Mouse (Mus musculus): ENCODE data around the gene Fam196a. TPM values are rescaled to one million over a fixed set of nuclear protein-coding genes. Genes with fewer than 3 reads are reported as not detected.

The Fam196a gene
- polyA plus RNA-seq (2015; fragmentation: Nextera tagmentation; extraction: Ambion mirVana), result 6.7 and 6.9 TPM in 2 replicates

DNA sequence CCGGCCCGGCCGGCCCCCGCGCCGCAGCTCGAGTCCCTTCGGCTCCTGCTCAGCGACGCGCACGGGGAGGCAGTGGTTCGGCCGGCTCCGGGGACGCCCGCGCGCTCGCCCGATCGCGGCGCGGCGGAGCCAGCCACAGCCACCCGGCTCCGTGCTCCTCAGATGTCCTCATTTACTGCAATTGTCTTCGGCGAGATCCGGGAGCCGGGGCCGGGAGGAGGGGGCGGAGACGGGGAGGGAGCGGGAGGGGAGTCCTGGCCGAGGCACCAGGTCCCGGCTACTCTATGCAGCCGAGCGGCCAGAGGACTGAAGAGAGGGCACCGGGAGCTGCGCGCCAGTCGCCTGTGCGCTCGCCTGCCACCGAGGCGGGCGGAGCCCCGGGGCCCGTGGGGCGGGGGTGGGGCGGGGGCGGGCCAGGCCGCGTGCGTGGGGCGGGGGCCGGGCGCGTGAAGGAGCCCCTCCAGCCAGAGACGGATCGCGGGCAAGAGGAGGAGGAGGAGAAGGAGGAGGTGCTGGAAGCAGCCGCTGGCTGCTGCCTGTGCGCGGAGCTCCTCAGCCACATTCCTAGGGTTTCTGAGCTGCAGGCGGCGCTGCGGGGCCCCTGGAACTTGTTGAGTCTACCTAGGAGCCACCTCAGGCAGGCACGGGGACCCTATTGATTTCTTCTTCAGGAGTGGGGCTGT lies at the start of gene Fam196a:
Gene Fam196a, minus strand, starts transcription at position 504 of the 683 bp plus-strand sequence.
- Histone ChIP-seq H3K9me3 (no peaks in the 10 kb centered on the region), H3K4me1 (replicated peaks) (peaks cover 25% of the 10 kb centered on the region), H3K27ac (peak within 1 kb of the TSS; percentile 72), H3K36me3 (no peaks in the 10 kb centered on the region), H3K4me2 (replicated peaks) (peak within 1 kb of the TSS; percentile 83), H3K27me3 (peaks cover 43% of the 10 kb centered on the region), H3K9ac (replicated peaks) (peak within 1 kb of the TSS; percentile 75), H3K4me3 (replicated peaks) (peak within 1 kb of the TSS; percentile 62)
- peak; percentile 91 for ATAC-seq
- under 1% methylated on average over 44 of the region's 71 CpGs for WGBS

DNA sequence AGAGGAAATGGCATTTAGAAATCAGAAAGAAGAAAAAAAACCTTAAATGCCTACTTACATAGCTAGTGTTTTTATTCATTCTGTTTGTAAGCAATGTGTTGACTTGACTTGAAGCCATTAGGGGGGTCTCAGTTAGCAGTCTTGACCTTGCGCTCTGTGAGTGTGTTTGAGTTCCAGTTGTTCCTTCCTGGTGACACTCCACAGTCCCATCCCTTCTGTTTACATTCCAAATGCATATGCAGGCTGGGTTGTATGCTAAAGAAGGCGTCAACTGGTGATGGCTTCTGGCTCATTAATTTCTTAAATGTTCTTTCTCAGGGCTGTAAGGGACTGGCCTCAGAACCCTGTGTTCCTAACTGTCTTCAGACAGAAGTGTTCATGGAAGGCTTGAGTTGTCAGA lies 23.4 kb upstream of the Fam196a start:
- H3K36me3 ChIP-seq, result no peaks in the 10 kb centered on the region
- no peak overlapping the region for H3K9ac ChIP-seq (replicated peaks)
- no peak for ATAC-seq
- no peak overlapping the region for H3K4me3 ChIP-seq (replicated peaks)
- WGBS, result 88% methylated on average over 2 of the region's 2 CpGs
- H3K4me1 ChIP-seq (replicated peaks), result no peaks in the 10 kb centered on the region
- no peaks in the 10 kb centered on the region for H3K9me3 ChIP-seq
- no peak overlapping the region for H3K27ac ChIP-seq
- no peak overlapping the region for H3K4me2 ChIP-seq (replicated peaks)
- H3K27me3 ChIP-seq, result no peaks in the 10 kb centered on the region

DNA sequence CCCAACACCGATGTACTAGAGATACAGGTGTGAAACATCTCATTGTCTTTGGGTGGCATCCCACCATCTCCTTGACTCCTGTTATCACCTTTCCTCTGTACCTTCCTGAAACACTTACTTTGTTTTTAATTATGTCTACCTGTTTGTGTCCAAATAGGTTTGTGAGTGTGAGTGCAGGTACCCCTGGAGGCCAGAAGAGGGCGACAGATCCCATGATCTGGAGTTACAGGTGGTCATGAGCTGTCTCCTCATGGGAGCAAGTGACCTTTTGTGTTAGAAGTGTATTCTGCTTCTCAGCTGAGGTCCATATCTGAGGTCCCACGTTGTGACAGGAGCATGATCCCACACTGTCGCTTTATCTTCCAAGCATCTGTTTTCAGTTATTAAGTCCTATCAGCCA lies 22.6 kb upstream of the Fam196a start:
- Histone ChIP-seq H3K36me3 (no peaks in the 10 kb centered on the region), H3K4me1 (replicated peaks) (no peaks in the 10 kb centered on the region), H3K27ac (no peak overlapping the region), H3K4me2 (replicated peaks) (no peak overlapping the region), H3K9me3 (no peaks in the 10 kb centered on the region), H3K9ac (replicated peaks) (no peak overlapping the region), H3K27me3 (no peaks in the 10 kb centered on the region), H3K4me3 (replicated peaks) (no peak overlapping the region)
- ATAC-seq, result no peak
- 65% methylated on average over 4 of the region's 4 CpGs for WGBS

DNA sequence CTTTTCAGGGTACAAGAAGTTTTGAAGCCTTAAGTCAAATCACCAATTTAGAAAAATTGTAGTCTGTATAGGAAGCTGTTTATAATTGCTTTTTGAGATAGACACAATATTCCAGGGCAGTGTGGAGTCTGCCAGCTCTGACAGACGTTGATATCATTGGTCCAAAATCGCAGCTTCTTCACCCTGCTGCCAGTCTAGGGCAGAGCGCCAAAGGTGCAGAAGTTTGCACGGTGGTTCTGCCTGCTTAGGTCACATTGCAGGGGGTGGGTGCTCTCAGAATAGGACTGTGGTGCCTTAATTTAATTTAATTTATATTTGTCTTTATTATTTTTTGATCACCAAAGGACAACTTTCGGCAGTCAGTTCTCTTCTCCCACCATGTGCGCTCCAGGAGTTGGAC lies 20.9 kb upstream of the Fam196a start:
- Histone ChIP-seq H3K4me3 (replicated peaks) (no peak overlapping the region), H3K27ac (no peak overlapping the region), H3K9ac (replicated peaks) (no peak overlapping the region), H3K4me1 (replicated peaks) (no peaks in the 10 kb centered on the region), H3K36me3 (no peaks in the 10 kb centered on the region), H3K9me3 (no peaks in the 10 kb centered on the region), H3K27me3 (no peaks in the 10 kb centered on the region), H3K4me2 (replicated peaks) (no peak overlapping the region)
- ATAC-seq, result no peak
- WGBS, result 94% methylated on average over 6 of the region's 6 CpGs

DNA sequence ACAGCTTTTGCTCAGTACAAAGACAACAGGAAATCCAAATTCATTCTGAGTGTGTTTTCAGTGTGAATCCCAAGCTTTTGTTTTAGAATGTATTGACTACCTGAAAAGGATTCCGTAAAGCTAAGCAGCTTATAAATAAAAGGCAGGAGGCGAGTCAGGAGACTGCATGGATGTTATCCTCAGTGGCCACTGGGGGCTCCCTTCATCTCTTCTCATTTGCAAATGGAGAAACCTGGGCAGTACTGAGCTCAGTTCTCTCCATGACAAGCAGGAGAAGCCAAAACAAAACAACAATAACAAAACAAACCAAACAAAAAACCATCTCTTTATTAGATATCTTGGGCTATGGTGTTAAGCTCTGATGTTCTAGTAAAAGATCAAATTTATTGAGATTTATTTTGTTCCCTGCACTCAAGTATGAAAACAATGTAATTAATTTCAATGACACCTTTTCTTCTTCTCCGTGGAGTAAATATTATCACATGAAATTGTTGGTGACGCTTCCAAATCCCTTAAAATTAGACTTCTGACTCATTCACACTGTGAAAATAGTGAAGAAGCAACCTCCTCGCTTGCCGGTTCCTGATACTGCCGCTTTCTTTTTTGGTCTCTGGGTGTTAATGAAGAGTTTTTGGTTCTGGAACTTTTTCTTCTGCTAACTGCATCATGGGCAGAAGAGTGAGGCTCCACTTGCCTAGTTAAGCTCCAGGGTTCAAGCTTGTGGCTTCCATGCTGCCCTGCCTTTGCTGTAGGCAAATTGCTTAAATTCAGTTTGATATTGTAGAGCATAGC lies 7.9 kb upstream of the Fam196a start:
- H3K36me3 ChIP-seq, result no peaks in the 10 kb centered on the region
- H3K4me2 ChIP-seq (replicated peaks), result no peak overlapping the region
- H3K27me3 ChIP-seq, result no peaks in the 10 kb centered on the region
- H3K4me1 ChIP-seq (replicated peaks), result peaks cover 7% of the 10 kb centered on the region; the same call in 1 of the 2 replicates
- ATAC-seq, result no peak
- WGBS, result 72% methylated on average over 7 of the region's 7 CpGs
- H3K9ac ChIP-seq (replicated peaks), result no peak overlapping the region
- H3K4me3 ChIP-seq (replicated peaks), result no peak overlapping the region
- H3K27ac ChIP-seq, result no peak overlapping the region
- no peaks in the 10 kb centered on the region for H3K9me3 ChIP-seq

DNA sequence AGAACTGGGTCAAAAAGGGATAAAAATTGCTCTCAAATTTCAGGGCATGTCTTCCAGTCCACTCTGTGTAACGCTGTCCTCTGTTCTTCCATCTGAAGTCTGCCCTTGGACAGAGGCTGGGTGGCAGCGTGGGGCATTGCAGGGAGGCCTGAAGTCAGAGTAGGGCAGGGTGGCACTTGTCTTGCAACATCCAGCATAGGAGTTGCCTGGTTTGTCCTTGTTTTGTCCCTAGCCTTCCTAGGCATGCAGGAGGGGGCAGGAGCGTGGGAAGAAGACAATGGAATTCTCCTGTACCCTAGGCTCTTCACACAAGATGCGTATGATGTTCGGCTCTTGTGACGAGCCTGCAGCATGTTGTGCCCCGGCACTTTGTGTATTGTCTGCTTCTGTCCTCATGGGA lies 5.5 kb upstream of the Fam196a start:
- no peak overlapping the region for H3K9ac ChIP-seq (replicated peaks)
- no peak for ATAC-seq
- H3K4me1 ChIP-seq (replicated peaks), result peaks cover 10% of the 10 kb centered on the region
- 63% methylated on average over 7 of the region's 7 CpGs for WGBS
- peaks cover 16% of the 10 kb centered on the region for H3K27me3 ChIP-seq
- H3K36me3 ChIP-seq, result no peaks in the 10 kb centered on the region
- no peaks in the 10 kb centered on the region for H3K9me3 ChIP-seq
- no peak overlapping the region for H3K4me2 ChIP-seq (replicated peaks)
- no peak overlapping the region for H3K27ac ChIP-seq
- no peak overlapping the region for H3K4me3 ChIP-seq (replicated peaks)

DNA sequence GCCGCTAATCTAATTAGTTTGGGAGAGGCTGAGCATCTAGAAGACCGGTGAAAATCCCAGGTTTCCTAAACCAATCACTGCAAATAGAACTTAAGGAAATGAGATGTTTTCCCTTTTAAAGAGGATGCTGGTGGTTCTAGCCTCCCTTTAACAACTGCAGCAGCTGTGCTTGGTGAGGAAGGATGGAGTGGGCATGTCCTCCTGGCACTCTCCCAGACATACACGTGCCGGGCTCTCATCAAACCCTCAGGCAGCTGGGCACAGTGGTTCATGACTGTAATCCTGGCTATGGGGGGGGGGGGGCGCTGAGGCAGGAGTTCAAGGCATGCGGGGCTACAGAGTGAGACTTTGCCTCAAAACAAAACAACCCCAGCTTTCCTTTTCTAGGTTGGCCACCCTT lies 4.8 kb upstream of the Fam196a start:
- H3K4me3 ChIP-seq (replicated peaks), result no peak overlapping the region
- ATAC-seq, result no peak
- H3K36me3 ChIP-seq, result no peaks in the 10 kb centered on the region
- H3K27me3 ChIP-seq, result peaks cover 20% of the 10 kb centered on the region
- 70% methylated on average over 6 of the region's 6 CpGs for WGBS
- H3K9me3 ChIP-seq, result no peaks in the 10 kb centered on the region
- no peak overlapping the region for H3K9ac ChIP-seq (replicated peaks)
- no peak overlapping the region for H3K27ac ChIP-seq
- H3K4me2 ChIP-seq (replicated peaks), result no peak overlapping the region
- H3K4me1 ChIP-seq (replicated peaks), result peaks cover 16% of the 10 kb centered on the region

DNA sequence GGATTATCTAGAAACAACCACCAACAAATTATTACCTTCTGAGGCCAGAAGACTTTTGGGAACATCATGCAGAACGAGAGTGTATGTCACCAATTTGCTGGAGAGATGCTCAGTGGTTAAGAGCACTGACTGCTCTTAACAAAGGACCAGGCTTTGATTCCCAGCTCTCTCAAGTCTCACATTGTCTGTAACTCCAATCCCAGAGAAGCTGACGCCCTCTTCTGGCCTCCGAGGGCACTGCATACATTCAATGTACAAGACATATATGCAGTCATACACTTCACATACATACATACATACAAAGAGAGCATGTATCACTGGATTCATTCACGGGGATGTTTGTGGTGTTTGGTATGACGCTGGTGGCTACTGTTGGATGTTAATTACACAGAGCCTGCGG lies 3.7 kb upstream of the Fam196a start:
- Histone ChIP-seq H3K27me3 (peaks cover 31% of the 10 kb centered on the region), H3K9me3 (no peaks in the 10 kb centered on the region), H3K4me2 (replicated peaks) (no peak overlapping the region), H3K4me1 (replicated peaks) (peaks cover 24% of the 10 kb centered on the region), H3K9ac (replicated peaks) (no peak overlapping the region), H3K4me3 (replicated peaks) (no peak overlapping the region), H3K27ac (no peak overlapping the region), H3K36me3 (no peaks in the 10 kb centered on the region)
- 95% methylated on average over 6 of the region's 6 CpGs for WGBS
- no peak for ATAC-seq

DNA sequence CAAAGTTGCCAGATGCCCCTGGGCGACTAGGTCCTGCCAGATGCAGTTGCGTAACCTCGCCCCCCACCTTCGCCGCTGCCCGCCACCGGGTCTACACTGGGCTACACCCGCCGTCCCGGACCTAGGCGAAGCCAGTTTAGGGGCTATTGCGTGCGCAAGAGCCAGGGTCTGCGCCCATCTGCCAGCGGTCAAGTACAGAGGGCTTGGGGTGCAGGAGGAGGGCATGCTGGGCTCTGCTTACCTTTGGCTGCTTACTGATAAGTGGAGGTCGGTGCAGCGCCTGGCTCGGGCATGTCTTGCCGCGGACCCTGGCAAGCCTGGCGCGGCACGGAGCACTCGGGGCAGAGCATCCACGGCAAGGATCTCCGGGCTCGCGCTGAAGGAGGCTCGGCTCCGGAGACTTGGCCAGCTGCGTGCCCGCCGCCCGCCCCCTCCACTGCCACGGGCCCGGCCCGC lies 731 bp downstream of the Fam196a start:
- H3K36me3 ChIP-seq, result no peaks in the 10 kb centered on the region
- H3K27me3 ChIP-seq, result peaks cover 43% of the 10 kb centered on the region
- ATAC-seq, result peak; percentile 73
- WGBS, result under 1% methylated on average over 37 of the region's 37 CpGs
- H3K4me2 ChIP-seq (replicated peaks), result peak overlapping the region; percentile 83
- H3K4me1 ChIP-seq (replicated peaks), result peaks cover 25% of the 10 kb centered on the region
- peak overlapping the region; percentile 72 for H3K27ac ChIP-seq
- H3K9me3 ChIP-seq, result no peaks in the 10 kb centered on the region
- peak overlapping the region; percentile 62 for H3K4me3 ChIP-seq (replicated peaks)
- H3K9ac ChIP-seq (replicated peaks), result peak overlapping the region; percentile 75

DNA sequence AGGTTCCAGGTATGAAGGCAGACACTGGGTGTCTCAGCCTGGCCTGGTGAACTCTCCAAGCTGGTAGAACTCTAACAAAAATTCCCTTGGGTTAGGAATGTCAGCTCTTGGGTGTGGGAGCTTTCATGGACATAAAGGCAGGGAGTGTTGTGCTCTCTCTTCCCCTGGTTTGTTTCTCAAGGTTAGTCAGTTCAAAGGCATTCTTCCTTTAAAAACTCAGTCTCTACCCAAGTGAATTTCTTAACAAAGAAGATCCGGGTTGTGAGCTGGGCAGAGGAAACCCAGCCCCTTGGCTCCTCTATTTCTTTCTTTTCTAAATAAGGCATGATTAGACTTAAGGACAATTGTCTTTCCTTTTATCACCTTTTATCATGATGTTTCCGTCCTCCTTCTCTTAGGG lies 6.3 kb downstream of the Fam196a start:
- Histone ChIP-seq H3K4me1 (replicated peaks) (peaks cover 9% of the 10 kb centered on the region), H3K36me3 (no peaks in the 10 kb centered on the region), H3K9ac (replicated peaks) (no peak overlapping the region), H3K27me3 (peaks cover 12% of the 10 kb centered on the region), H3K4me2 (replicated peaks) (no peak overlapping the region), H3K27ac (no peak overlapping the region), H3K4me3 (replicated peaks) (no peak overlapping the region), H3K9me3 (no peaks in the 10 kb centered on the region)
- WGBS, result 73% methylated on average over 2 of the region's 2 CpGs
- ATAC-seq, result no peak

DNA sequence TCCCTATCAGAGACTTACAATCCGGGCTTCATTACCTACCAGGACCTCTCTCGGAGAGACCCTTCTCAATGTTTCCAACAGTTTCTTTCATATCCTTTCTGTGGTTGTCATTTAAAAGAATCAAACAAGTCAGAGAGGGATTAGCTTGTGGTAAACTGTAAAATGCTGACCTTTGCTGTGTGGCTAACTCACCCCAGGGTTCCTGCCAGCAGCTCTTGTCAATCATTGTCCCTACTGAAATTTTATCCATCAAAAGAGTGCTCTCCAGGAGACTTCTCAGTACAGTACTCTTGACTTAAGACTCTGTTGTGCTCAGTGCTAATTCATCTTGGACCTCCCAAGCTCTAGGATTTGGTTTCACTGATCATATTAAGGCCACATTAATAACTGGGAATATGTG lies 36.2 kb downstream of the Fam196a start:
- Histone ChIP-seq H3K9me3 (no peaks in the 10 kb centered on the region), H3K4me1 (replicated peaks) (0 out of 2 replicates have a peak, but pooled peaks cover 5% of the 10 kb centered on the region), H3K36me3 (no peaks in the 10 kb centered on the region), H3K27ac (no peak overlapping the region), H3K9ac (replicated peaks) (no peak overlapping the region), H3K4me2 (replicated peaks) (no peak overlapping the region), H3K4me3 (replicated peaks) (no peak overlapping the region), H3K27me3 (no peaks in the 10 kb centered on the region)
- 68% methylated on average over 2 of the region's 2 CpGs for WGBS
- no peak for ATAC-seq

DNA sequence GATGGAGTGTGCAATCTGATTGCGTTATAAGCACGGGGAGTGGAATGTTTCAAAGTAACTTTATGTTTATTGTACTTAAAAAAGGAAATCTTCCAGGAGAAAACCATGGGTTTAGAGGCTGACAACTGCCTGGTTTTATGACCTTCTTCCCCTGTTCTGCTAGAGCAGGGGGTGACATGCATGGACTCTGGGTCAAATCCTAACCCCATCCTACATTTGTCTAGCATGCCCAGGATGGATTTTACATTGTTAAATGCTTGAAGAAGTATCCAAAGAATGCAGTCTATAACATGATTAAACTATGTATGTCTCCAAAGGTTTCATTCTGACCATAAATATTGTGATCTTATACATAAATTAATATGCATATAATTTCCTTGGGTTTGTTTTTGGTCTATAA lies 38.8 kb downstream of the Fam196a start:
- Histone ChIP-seq H3K9me3 (no peaks in the 10 kb centered on the region), H3K36me3 (no peaks in the 10 kb centered on the region), H3K27ac (no peak overlapping the region), H3K4me3 (replicated peaks) (no peak overlapping the region), H3K9ac (replicated peaks) (no peak overlapping the region), H3K4me2 (replicated peaks) (no peak overlapping the region), H3K27me3 (no peaks in the 10 kb centered on the region), H3K4me1 (replicated peaks) (0 out of 2 replicates have a peak, but pooled peaks cover 5% of the 10 kb centered on the region)
- 93% methylated on average over 2 of the region's 2 CpGs for WGBS
- no peak for ATAC-seq
